Mouse (Mus musculus) neutrophil, adult 5-6 weeks (primary cell): Measurements from ENCODE around the gene Vasn. TPM values are rescaled to one million over a fixed set of nuclear protein-coding genes. Genes with fewer than 3 reads are reported as not detected.
"Not testable (repeated sequence)": the region's sequence is repeated elsewhere in the genome, so short reads cannot be mapped to it uniquely, and the experiment has no call there.

Source experiments
- ATAC-seq: fragments of 151-379, 151-347 bp; 2 replicates; pipeline ENCODE4 v1.8.0; 2017; ENCODE audit warnings: mild to moderate bottlenecking, moderate TSS enrichment; ENCODE audit not compliant: insufficient number of reproducible peaks, poor library complexity, low FRiP score, severe bottlenecking; ENCODE audit errors: extremely low read depth
- total RNA-seq: library from RNA; stranded (forward); fragments of 200-1000 nt; gene quantifications from 2 replicates; pipeline ENCODE4 v1.2.3, GENCODE M21; 2017

Vasn gene
- total RNA-seq, 1 experiment from 2014 or later: 0.12 TPM

DNA sequence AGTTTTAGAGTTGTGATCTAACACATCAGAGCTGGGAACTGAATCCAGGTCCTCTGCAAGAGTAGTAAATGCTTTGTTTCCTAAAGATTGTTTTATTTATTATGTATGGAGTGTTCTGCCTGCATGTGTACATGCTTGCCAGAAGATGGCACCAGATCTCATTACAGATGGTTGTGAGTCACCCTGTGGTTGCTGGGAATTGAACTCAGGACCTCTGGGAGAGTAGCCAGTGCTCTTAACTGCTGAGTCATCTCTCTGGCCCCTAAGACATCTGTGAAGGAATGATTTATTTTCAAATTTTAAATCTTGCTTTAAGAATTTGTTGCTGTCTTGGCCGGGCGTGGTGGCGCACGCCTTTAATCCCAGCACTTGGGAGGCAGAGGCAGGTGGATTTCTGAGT lies 49.6 kb downstream of the Vasn start:
- not testable (repeated sequence) for ATAC-seq

Other genes starting within 250 kb of the Vasn start
- gene Adcy9, start 219.4 kb upstream of the Vasn start, total RNA-seq: 2.3 and 2.6 TPM in 2 replicates
- 0.35 and 1.8 TPM in 2 replicates for gene Srl, start 98.1 kb upstream of the Vasn start, total RNA-seq
- gene Tfap4, start 80.1 kb upstream of the Vasn start, total RNA-seq: 8.0 and 8.5 TPM in 2 replicates
- gene Glis2, start 45.2 kb upstream of the Vasn start, total RNA-seq: not detected in 2 replicates
- 14.2 and 15.4 TPM in 2 replicates for gene Pam16, start 15.0 kb upstream of the Vasn start, total RNA-seq
- 24.2 and 33.9 TPM in 2 replicates for gene Dnaja3, start within 50 bp of the Vasn start, total RNA-seq
- gene Coro7, start 39.8 kb downstream of the Vasn start, total RNA-seq: 59.7 and 65.6 TPM in 2 replicates
- gene Nmral1, start 79.4 kb downstream of the Vasn start, total RNA-seq: 12.0 and 12.3 TPM in 2 replicates
- gene Hmox2, start 86.4 kb downstream of the Vasn start, total RNA-seq: 70.6 and 97.2 TPM in 2 replicates
- 22.6 and 23.4 TPM in 2 replicates for gene Cdip1, start 150.4 kb downstream of the Vasn start, total RNA-seq
- 0.58 and 2.6 TPM in 2 replicates for gene 4930562C15Rik, start 195.5 kb downstream of the Vasn start, total RNA-seq
- 33.1 and 36.3 TPM in 2 replicates for gene Ubald1, start 240.4 kb downstream of the Vasn start, total RNA-seq
- 78.8 and 85.0 TPM in 2 replicates for gene Mgrn1, start 246.3 kb downstream of the Vasn start, total RNA-seq